Mouse (Mus musculus): ENCODE measurements around the gene Gramd2. TPM values are rescaled to one million over a fixed set of nuclear protein-coding genes. Genes with fewer than 3 reads are reported as not detected.
"Not testable (repeated sequence)": the region's sequence is repeated elsewhere in the genome, so short reads cannot be mapped to it uniquely, and the experiment has no call there.

The Gramd2 gene
- polyA plus RNA-seq, 1 experiment from 2014 or later, result 0.20 TPM

DNA sequence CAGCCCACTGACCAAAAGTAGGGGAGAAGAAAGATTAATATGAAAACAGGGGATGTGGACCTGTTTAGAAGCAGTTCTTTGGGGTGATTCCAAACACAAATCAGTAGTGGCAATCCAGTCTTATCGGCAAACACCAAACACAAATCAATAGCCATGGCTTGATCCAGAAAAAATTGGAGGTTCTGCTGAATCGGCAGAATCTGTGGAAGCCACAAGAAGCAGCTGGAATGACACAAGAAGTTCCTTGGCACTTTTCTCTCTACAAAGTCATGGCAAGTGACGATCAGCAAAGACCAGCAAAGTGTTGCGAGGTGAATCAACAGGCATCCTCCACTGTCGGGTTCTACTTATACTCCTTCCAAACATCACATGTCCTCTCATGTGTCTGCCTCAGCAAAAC lies 41.2 kb downstream of the Gramd2 start:
- DNase-seq (ENCODE audit: low spot score), result no peak

DNA sequence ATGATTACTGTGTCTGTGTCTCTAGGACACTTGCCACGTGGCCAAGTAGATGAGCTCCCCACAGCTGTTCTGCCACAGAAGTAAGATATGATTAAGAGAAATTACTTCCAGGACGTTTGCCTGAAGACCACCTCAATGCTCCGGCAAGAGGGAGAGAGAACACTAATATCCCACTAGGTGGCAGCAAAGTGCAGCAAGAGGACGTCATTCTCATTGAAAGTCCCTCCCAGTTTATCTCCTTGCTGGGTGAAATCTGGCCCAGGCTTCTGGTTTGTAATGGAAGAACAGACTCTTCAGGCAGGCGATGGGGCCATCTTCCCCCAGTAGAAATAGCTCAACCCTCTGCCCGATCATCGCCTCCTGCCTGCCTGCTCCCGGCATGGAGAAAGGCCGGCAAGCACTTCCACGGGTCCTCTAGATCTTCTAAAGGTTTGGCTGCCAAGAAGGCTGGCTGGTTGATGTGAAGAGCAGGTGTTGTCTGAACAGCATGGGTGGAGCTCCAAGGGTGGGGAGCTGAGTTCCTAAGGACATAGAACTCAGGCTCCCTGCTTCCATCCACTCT lies 43.2 kb downstream of the Gramd2 start:
- peak; percentile 78 for DNase-seq (ENCODE audit: low spot score)

DNA sequence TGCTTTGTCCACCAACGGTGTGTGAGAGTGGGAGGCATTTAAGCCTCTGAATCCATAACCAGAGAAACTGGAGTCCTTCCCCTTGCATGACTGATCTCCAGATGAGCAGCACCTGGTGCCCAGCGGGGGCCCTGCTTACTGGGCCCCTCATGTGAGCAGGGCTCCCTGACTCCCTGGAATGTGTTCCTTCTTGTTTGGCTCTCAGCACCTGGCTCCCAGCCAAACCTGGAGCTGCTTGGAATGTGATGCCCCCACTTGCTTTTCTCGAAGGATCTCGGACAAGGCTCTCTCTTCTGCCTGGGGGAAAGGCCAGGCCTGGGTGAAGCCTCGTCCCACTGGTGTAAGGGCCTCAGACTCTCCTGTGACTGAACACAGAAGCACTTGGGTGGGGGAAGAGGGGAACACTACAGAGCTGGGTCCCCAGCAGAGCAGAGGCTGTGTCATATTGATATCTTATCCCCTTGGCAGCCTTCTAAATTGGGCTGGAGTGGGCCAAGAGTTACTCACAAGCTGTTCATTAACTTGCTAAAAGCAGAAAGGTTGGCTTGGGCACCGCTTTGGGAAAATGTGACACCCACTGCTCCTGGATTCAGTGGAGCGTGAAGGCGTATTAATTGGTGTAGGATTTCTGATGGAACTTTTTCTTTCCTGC lies 44.0 kb downstream of the Gramd2 start:
- no peak for DNase-seq (ENCODE audit: low spot score)

DNA sequence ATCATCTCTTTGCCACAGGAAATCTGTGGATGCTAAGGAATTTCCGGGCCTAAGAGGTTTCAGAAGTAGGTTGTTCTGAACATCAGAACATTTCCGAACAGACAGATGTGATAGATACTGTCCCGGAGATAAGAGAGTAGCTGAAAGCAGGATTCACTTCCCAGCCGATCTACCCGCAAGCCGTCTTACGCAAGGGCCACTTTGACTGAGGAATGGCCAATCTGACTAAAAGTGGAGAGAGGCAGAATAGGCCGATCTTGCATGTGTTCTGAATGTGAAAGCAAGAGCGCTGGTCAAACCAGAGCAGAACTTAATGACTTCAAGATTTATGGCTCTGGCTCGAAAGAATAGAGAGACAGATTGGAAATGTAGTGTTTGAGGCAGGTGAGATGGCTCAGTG lies 45.6 kb downstream of the Gramd2 start:
- DNase-seq (ENCODE audit: low spot score), result no peak

DNA sequence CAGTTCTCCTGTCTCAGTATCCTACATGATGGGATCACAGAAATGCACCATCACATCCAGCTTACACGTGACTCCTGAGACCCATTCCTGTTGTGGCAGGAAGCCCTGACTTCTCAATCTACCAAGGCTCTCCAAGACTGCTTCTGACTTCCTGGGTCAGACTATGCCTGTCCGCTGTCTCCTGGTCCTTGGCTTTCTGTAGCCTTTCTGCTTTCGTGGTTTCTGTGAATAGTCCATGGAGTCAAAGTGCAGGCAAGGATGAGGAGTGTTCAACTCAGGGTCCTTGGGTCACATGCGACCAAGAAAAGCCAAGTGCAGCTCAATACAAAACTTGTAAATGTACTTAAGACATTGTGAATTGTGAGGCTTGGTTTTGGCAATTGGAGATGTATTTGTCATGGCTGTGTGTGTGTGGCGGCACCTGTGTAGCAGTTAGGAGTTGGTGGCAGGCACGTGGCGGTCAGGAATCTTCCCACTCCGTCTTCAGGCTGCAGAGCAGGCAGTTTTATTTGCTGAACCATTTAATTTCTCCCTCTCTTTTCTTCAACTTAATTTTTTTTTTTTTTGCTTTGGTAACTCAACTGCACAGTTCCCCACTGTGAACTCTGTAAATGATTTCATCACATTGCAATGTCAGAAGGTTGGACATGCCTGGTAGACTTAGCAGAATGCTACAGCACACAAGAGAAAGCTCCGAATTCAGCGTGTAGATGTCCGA lies 47.8 kb downstream of the Gramd2 start:
- DNase-seq (ENCODE audit: low spot score), result no peak

DNA sequence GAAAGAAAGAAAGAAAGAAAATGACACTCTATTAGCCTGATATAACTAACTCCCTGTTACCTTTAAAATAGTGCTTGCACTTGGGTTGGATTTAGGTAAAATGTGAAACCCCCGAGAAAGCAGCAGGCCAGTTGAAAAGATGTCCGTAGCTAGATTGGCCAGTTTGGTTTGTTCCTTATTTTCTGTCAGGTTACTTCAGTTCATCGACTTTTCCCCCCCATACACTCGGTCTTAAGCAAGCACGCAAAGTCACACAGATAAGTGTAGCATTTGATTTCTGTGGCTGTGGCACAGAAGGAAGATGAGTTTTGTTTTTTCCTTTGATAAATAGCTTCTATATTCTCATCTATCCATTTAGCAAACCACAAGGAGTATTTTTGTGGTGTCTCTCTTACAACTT lies 51.2 kb downstream of the Gramd2 start:
- DNase-seq (ENCODE audit: low spot score), result no peak

DNA sequence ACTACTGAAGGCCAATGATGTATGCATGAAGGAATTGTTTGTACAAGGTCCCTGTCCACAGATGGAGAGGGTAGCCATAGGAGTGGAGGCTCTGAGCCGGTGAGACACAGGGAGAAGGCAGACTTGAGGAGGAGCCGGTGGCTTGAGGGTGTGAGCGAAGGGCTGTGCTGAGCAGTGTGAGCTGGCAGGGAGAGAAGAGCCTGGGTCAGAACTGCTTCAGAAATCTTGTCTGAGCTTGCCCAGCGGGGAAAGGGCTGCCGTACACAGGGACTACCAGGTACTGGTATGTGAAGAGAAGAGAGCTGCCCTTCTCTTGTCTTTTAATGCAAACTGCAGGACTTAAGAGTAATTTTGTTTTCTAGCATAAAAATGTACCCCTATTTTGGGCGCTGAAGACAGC lies 53.1 kb downstream of the Gramd2 start:
- DNase-seq (ENCODE audit: low spot score), result no peak

DNA sequence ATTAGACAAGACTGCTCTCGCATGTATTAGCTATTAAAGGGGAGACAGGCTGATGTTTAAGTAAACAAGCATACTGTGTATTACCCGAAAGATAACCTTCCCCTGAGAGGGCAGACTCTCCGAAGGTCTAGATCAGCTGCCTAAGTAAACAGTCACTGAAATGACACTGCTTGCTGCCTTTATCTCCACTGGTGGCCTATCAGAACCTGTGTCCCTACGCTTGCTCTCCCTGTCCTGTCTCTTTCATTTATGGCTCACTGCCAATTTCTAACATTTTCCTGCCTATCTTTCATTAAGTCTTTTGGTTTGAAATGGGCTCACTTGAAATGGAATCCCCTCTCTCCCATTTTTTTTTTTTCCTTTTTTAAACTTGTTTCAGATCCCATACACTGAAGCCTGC lies 55.5 kb downstream of the Gramd2 start:
- no peak for DNase-seq (ENCODE audit: low spot score)

DNA sequence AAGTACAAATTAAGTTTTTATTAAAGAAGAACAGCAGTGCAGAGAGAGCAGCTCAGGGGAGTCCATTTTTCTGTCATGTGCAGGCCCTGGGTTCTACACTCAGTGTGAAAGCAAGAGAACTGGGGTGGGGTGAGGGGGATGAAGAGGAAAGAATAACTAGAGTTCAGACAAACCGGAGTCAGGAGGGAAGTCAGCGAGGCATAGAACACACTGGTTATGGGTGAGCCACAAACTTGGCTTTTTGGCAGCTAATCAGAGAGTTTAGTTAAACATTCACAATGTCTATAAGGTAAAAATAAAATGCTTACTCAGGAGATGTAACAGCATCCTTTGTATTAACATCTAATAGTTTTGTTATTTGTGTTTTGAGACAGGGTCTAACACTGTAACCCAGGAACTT lies 60.6 kb downstream of the Gramd2 start:
- no peak for DNase-seq (ENCODE audit: low spot score)

DNA sequence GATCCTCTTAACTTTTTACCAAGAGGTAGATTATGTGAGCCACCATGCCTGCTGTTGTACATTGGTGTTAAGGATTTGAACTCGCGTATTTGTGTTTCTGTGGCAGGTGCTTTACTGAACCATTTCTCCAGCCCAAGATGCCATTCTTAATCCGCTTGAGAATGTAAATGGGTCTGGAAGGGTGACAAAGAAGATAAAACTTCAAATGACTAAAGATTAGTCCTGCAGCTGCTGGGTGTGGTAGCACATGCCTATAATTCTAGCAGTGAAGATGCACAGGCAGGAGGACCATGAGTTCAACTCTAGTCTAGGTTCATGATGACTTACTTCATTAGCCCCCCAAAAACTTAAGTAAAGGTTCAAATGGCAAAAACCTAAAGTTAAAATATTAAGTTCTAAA lies 64.0 kb downstream of the Gramd2 start:
- no peak for DNase-seq (ENCODE audit: low spot score)

DNA sequence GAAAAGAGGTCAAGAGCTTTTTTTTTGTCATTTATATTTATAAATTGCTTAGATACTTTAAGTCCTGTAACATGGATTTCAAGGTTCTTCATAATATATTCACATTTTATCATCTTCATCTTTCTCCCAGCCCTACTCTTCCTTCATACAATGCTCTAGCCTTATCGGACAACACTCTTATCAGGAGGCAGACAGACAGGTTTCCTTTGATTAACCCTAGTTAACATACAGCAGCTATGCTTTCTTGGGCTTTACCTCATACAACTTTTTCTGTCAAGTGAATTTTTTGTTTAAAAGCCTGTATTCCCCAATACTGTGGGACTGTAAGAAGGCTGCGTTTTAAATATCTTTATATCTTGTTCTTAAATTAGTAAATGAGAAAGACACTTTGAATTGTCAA lies 68.4 kb downstream of the Gramd2 start:
- no peak for DNase-seq (ENCODE audit: low spot score)

DNA sequence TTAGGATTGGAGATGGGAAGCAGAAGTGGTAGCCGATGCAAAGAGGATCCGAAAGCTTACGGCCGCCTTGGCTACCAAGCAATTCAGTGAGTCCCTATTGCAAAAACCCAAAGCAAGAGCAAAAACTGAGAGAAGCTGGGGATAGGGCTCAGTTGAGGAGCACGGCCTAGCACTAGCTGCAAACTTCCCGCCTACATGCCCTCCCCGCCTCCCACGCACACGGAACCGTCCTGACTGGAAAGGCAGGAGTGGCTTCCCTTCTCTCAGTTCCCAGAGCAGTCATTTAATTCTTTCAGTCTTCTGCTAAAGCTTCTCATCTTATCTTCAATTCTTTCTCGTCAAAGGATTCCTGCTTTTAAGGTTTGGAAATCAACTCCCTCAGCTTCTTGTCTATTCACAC lies 69.0 kb downstream of the Gramd2 start:
- DNase-seq (ENCODE audit: low spot score), result no peak

DNA sequence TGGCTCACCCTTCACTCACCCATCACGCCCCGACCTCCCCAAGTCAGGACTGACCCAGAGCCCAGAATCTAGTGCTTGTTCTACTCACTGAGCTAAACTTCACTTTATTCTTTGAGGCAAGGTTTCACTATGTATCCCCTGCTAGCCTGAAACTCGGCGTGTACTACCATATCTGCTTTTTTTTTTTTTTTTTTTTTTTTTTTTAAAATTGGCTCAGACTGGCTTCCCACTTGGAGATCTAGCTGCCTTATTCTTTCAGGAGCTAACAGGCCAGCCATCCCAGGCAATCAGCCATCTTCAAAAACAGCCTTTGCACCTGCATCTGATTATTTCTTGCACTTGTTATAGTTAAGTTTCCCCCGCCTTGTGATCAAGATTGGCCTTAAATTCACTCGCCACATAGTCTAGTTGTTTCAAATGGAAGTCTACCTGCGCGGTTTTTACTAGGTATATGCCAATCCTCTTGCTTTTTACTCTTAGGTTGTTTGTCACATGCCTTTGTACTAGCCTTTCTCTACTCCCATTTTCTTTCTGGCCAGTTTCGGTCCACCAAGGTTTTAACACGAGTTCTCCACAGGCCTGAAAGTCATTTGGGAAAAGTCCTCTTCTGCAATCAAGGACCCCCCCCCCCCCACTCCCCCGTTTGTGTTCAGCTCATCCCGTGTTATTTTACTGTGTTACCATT lies 69.8 kb downstream of the Gramd2 start:
- peak; percentile 6 for DNase-seq (ENCODE audit: low spot score)

DNA sequence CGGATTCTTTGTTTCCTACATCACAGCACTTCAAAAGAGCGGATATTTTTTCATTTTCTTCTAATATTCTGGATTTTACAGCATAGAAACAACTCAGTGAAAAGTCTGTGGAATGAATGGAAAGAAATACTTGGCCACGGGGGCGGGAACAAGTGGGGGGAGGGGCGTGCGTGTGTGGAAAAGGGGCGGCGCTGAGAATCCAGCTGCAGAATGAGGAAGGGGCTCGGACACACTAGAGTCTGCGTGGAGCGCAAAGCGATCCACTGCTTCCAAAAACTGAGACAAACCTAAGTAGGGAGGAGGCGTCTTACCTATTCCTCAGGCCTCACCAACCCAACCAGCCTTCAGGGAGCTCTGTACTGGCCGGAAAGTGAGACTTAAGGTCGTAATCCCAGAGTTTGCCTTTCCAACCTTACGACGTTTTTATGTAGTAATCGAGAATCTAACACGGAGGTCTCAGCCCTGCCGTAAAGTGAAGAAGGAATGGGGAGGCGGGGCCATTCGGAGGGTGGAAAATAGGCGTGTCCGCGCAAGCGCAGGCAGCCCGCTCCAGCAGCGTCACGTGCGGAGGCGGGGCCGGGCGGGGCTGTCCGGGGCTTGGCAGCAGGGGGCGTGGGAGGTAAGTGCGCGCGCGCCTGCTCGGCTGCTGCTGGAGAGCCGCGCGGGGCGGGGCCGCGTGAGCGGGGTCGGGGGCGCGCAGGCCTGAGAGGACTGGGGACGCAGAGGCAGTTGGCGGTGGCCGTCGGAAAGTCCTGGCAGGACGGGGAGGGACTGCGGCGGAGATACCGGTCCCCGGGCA lies 70.5 kb downstream of the Gramd2 start, which contains the start of the genes Senp8 and Myo9a:
Gene Senp8, minus strand, starts transcription at position 444 of the 799 bp plus-strand sequence.
Gene Myo9a, plus strand, starts transcription at position 630 of the 799 bp plus-strand sequence.
- DNase-seq (ENCODE audit: low spot score), result peak; percentile 99

DNA sequence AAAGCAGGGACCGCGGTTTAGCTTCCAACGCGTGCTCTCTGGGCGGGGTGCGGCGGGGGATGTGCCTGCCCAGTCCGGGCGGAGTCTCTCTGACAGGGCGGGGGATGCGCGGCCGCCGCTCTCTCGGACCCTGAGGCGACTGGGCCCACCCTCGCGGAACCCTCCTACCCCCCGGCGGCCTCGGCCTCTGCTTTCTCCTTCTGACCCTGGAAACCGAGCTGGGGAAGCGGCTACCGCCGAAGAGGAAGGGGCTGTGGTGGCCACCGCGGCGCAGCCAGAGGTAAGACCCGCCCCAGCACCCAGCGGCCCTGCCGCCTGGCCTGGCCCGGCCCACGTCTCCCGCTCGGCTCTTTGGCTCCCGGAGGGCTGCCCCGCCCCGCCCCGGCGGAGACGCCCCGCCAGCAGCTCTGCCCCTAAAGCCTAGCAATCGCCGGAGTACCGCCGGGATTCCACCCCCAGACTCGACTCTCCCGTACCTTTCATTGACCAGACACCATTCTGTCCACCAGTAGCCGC lies 71.2 kb downstream of the Gramd2 start:
- peak; percentile 66 for DNase-seq (ENCODE audit: low spot score)

DNA sequence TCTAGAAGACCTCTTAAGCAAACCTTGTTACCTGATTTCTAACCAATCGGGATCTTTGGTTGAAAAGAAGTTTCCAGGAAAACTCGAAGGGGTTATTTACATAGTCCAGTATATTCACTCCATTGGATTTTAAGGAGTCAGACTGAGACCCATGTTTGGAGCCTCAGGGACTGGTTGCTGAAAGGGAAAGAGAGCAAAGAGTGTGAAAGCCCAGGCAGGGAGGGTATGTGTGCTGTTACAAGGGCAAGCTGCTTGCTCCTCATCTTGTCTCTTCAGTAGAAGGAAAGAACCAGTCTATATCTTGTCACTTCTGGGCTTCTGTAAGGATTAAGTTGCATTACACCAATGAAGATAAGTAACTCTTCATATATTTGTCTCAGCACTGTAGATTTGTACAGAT lies 72.0 kb downstream of the Gramd2 start:
- peak; percentile 5 for DNase-seq (ENCODE audit: low spot score)

DNA sequence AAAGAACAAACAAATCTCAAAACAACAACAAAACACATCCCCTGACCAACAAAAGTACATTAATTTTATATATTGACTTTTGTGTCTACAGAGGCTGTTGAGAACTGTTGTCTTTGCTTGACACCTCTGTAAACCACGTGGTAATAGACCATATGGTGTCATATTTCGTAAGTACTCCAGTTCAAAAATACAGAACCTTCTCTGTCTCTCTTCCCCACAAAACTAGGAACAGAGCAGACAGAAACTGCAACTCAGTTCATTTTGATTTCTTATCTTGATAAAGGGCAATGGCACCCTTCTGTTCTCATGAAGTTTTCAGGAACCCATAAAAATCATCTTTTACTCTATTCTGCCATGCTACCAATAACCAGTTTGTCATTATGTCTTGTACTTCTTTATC lies 75.3 kb downstream of the Gramd2 start:
- DNase-seq (ENCODE audit: low spot score), result no peak

DNA sequence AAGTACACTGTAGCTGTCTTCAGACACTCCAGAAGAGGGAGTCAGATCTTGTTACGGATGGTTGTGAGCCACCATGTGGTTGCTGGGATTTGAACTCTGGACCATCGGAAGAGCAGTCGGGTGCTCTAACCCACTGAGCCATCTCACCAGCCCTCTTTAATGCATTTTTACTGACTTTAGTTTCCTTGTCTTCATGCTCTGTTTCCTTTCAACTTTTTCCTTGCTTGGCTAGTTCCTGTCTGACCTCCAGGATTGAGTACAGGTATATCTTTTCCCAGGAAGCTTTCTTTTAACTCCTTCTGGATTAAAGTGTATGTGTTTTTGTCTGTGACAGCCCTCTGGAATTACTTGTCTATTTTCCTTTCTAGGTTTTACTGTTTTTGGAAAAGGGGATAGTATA lies 77.1 kb downstream of the Gramd2 start:
- DNase-seq (ENCODE audit: low spot score), result not testable (repeated sequence)

DNA sequence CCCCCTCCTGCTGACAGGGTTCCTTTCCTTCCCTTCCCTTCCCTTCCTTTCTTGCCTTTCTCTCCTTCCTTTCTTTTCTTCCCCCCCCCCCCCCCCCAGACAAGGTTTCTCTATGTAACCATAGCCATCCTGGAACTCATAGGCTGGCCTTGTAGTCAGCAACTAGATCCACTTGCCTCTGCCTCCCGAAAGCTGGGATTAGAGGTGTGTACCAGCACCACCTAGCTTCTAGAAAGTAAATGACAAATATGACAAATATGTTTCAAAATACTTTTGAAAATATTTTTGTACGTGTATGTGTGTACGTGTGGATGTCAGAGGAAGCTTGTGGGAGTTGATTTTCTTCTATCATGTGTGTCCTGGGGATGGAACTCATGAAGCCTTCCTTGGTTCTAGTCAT lies 80.6 kb downstream of the Gramd2 start:
- peak; percentile 31 for DNase-seq (ENCODE audit: low spot score)

DNA sequence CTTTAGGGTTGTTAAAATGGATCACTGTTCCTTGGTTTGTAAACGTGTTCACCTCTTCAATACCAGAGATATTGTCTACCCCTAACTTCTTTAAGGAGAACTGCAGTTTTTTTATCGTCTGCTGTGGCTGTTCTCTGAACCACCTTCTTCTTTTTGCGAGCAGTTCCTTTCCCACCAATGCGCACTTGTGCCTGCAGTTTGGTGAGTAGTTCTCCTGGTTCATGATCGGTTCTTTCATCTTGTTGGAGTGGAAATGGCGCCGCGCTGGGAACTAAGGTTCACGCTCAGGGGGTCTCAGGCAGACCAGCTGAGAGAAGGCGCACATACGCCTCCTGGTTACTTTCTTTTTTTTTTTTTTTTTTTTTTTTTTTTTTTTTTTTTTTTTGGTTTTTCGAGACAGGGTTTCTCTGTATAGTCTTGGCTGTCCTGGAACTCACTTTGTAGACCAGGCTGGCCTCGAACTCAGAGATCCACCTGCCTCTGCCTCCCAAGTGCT lies 87.1 kb downstream of the Gramd2 start:
- not testable (repeated sequence) for DNase-seq (ENCODE audit: low spot score)

Data from thymus, postnatal 0 days (tissue).